Mouse (Mus musculus): ENCODE measurements at regions not wholly inside any gene's neighbourhood (a gene's known extent, or its start where the extent isn't known, plus 50 kb on each side); places are given as distances from the start of the nearest gene placed in this dataset.

DNA sequence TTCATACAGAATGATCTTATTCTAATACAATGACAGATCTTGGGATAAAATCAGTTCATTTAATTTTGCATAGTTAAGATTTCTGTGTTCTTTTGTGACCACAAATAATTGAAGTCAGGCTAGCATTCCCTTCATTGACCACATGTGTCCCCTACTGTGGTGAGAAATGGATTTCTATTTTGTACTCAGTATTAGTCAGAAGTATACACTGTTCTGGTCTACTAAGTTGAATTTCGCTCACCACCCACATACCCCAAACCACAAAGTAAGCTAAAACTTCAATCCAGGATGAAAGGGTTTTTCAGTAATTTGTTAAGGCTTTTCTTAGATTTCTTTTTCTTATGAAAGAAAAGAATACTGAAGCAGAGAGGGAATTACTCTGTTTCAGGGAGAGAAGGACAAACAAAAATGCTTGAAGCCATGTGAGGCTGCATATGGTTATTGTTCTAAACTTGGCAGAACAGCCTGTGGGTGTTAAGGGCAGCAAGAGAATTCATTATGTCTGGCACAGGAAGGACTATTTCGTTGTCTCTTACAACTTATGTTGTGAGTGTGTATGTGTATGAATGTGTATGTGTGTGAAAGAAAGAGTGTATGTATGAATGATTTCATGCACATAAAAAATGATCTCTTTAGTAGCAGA, 928.3 kb downstream of the Robo2 start:
- no peaks in the 10 kb centered on the region for H3K36me3 ChIP-seq (replicated peaks)
- H3K4me2 ChIP-seq = no peak overlapping the region
- H3K27me3 ChIP-seq = no peaks in the 10 kb centered on the region
- H3K4me3 ChIP-seq (replicated peaks) = no peak overlapping the region
- no peak for ATAC-seq (ENCODE audit: insufficient read depth)
- no peak overlapping the region for H3K27ac ChIP-seq (replicated peaks)
- no peaks in the 10 kb centered on the region for H3K4me1 ChIP-seq (replicated peaks)
- WGBS (ENCODE audit: insufficient replicate concordance) = 51% methylated on average over 2 of the region's 2 CpGs
- no peaks in the 10 kb centered on the region for H3K9me3 ChIP-seq (replicated peaks)
- no peak overlapping the region for H3K9ac ChIP-seq

- H3K9me3 ChIP-seq (replicated peaks) = no peaks in the 10 kb centered on the region
- WGBS (ENCODE audit: insufficient replicate concordance) = 48% methylated on average over 6 of the region's 6 CpGs
- no peaks in the 10 kb centered on the region for H3K27me3 ChIP-seq
- H3K4me2 ChIP-seq = no peak overlapping the region
- no peaks in the 10 kb centered on the region for H3K36me3 ChIP-seq (replicated peaks)
- no peak overlapping the region for H3K9ac ChIP-seq
- no peak overlapping the region for H3K4me3 ChIP-seq (replicated peaks)
- no peak for ATAC-seq (ENCODE audit: insufficient read depth)
- no peak overlapping the region for H3K27ac ChIP-seq (replicated peaks)
- H3K4me1 ChIP-seq (replicated peaks) = no peaks in the 10 kb centered on the region
Observed at GRCm38 (mm10) chr16:73482176-73482575, 929.4 kb downstream of the Robo2 start.

GRCm38 (mm10) chr16:73473502-73473901, 938.1 kb downstream of the Robo2 start:
- Histone ChIP-seq H3K4me2 (no peak overlapping the region), H3K4me3 (replicated peaks) (no peak overlapping the region), H3K27ac (replicated peaks) (no peak overlapping the region), H3K9ac (no peak overlapping the region), H3K27me3 (no peaks in the 10 kb centered on the region), H3K9me3 (replicated peaks) (no peaks in the 10 kb centered on the region), H3K4me1 (replicated peaks) (no peaks in the 10 kb centered on the region), H3K36me3 (replicated peaks) (no peaks in the 10 kb centered on the region)
- no peak for ATAC-seq (ENCODE audit: insufficient read depth)
- 44% methylated on average over 2 of the region's 2 CpGs for WGBS (ENCODE audit: insufficient replicate concordance)

- H3K4me1 ChIP-seq (replicated peaks) = no peaks in the 10 kb centered on the region
- no peak overlapping the region for H3K9ac ChIP-seq
- no peak for ATAC-seq (ENCODE audit: insufficient read depth)
- H3K9me3 ChIP-seq (replicated peaks) = no peaks in the 10 kb centered on the region
- H3K27ac ChIP-seq (replicated peaks) = no peak overlapping the region
- H3K4me3 ChIP-seq (replicated peaks) = no peak overlapping the region
- no peaks in the 10 kb centered on the region for H3K36me3 ChIP-seq (replicated peaks)
- no peak overlapping the region for H3K4me2 ChIP-seq
- 67% methylated on average over 5 of the region's 5 CpGs for WGBS (ENCODE audit: insufficient replicate concordance)
- no peaks in the 10 kb centered on the region for H3K27me3 ChIP-seq
Observed at GRCm38 (mm10) chr16:73471547-73471946, 940.1 kb downstream of the Robo2 start.

DNA sequence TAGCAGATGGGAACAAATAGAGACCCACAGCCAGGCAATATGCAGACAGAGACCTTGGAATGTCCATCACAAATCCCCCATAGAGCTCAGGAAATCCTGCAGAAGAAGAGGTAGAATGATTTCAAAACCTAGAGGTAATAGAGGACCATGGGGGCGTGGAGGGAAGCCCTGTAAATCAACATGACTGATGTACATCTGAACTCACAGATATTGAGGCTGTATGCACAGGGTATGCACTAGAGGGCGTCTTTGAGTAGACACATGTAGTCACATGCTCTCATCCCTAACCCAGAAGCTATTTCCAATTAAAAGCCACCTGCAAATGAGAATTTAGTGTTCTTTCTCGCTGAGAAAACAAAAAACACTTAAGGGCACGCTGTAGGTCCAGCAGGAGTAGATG, 941.1 kb downstream of the Robo2 start:
- WGBS (ENCODE audit: insufficient replicate concordance) = 38% methylated on average over 4 of the region's 4 CpGs
- no peaks in the 10 kb centered on the region for H3K36me3 ChIP-seq (replicated peaks)
- H3K4me2 ChIP-seq = no peak overlapping the region
- no peak overlapping the region for H3K9ac ChIP-seq
- no peaks in the 10 kb centered on the region for H3K9me3 ChIP-seq (replicated peaks)
- H3K27ac ChIP-seq (replicated peaks) = no peak overlapping the region
- ATAC-seq (ENCODE audit: insufficient read depth) = no peak
- H3K4me1 ChIP-seq (replicated peaks) = no peaks in the 10 kb centered on the region
- no peaks in the 10 kb centered on the region for H3K27me3 ChIP-seq
- H3K4me3 ChIP-seq (replicated peaks) = no peak overlapping the region

DNA sequence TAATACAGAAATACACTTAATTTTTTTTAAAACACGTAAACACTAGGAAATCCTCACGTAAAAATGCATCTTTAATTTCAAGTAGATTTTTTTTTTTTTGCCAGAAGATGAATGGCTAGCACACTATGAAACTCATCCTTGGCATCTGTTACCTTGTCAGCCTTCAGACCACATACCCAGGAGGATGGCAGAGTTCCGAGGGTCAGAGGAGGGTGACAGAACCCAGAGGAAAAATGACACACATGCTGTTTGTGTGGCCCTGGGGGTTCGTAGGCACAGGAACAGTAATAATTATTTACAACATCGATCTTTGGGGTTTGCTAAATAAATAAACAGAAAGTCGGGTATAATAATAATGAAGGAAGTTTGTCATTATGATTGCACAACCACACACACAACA, 945.3 kb downstream of the Robo2 start:
- no peaks in the 10 kb centered on the region for H3K27me3 ChIP-seq
- 69% methylated on average over 6 of the region's 6 CpGs for WGBS (ENCODE audit: insufficient replicate concordance)
- ATAC-seq (ENCODE audit: insufficient read depth) = no peak
- H3K36me3 ChIP-seq (replicated peaks) = no peaks in the 10 kb centered on the region
- no peak overlapping the region for H3K4me2 ChIP-seq
- no peaks in the 10 kb centered on the region for H3K4me1 ChIP-seq (replicated peaks)
- no peaks in the 10 kb centered on the region for H3K9me3 ChIP-seq (replicated peaks)
- no peak overlapping the region for H3K9ac ChIP-seq
- no peak overlapping the region for H3K27ac ChIP-seq (replicated peaks)
- no peak overlapping the region for H3K4me3 ChIP-seq (replicated peaks)

GRCm38 (mm10) chr16:73462516-73462915, 949.1 kb downstream of the Robo2 start:
- Histone ChIP-seq H3K9me3 (replicated peaks) (no peaks in the 10 kb centered on the region), H3K27me3 (no peaks in the 10 kb centered on the region), H3K4me3 (replicated peaks) (no peak overlapping the region), H3K4me1 (replicated peaks) (no peaks in the 10 kb centered on the region), H3K27ac (replicated peaks) (no peak overlapping the region), H3K36me3 (replicated peaks) (no peaks in the 10 kb centered on the region), H3K4me2 (no peak overlapping the region), H3K9ac (no peak overlapping the region)
- no peak for ATAC-seq (ENCODE audit: insufficient read depth)
- WGBS (ENCODE audit: insufficient replicate concordance) = 58% methylated on average over 4 of the region's 4 CpGs

DNA sequence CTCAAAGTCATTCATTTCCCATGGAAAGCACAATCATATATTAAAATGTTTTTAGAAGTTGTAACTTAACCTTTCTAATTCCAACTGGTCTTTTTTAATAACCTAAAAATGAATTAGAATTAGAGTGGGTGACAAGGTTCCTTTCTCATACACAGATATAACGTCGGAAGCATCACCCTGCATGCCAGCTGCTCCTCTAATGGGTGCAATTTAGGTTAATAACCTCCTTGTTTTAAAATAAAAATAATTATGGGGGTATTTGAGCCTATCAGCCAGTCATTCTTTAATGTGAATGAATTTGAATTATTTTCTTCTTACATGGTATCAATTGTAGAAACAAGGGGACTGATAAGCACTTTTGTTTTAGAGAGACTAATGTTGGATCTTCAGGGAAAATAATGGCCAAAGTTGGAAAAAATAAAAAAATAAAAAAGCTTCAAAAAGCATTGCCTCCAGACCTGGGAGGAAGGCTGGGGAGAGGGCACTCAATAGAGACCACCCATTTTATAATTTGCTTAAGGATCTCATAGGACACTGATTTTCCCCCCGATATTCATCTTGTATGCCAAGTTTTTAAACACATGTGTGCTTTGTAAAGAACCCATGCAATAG, 960.9 kb downstream of the Robo2 start:
- Histone ChIP-seq H3K4me1 (replicated peaks) (no peaks in the 10 kb centered on the region), H3K27me3 (no peaks in the 10 kb centered on the region), H3K4me2 (no peak overlapping the region), H3K27ac (replicated peaks) (no peak overlapping the region), H3K9ac (no peak overlapping the region), H3K4me3 (replicated peaks) (no peak overlapping the region), H3K9me3 (replicated peaks) (no peaks in the 10 kb centered on the region), H3K36me3 (replicated peaks) (no peaks in the 10 kb centered on the region)
- ATAC-seq (ENCODE audit: insufficient read depth) = no peak
- WGBS (ENCODE audit: insufficient replicate concordance) = 74% methylated on average over 3 of the region's 3 CpGs

DNA sequence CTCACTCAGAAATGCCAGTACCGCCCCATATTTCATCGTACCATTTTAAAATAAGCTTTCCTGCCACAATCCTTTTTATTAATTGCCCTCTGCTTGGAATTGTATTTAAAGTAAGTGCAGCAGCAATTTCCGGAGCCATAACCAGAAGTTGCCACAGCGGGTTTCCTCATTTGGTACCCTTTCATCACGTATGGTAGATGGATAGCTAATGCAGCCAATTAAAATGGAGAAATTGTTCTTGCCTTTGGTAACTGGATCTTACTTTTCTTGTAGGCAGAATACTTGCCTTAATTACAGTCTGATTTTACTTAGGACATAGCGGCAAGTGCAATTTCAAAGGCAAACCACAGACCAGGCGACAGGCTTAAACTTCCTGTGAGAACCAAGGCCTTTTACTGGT, 961.8 kb downstream of the Robo2 start:
- no peaks in the 10 kb centered on the region for H3K4me1 ChIP-seq (replicated peaks)
- H3K9me3 ChIP-seq (replicated peaks) = no peaks in the 10 kb centered on the region
- H3K36me3 ChIP-seq (replicated peaks) = no peaks in the 10 kb centered on the region
- no peak overlapping the region for H3K9ac ChIP-seq
- H3K4me3 ChIP-seq (replicated peaks) = no peak overlapping the region
- H3K27ac ChIP-seq (replicated peaks) = no peak overlapping the region
- 69% methylated on average over 7 of the region's 7 CpGs for WGBS (ENCODE audit: insufficient replicate concordance)
- no peaks in the 10 kb centered on the region for H3K27me3 ChIP-seq
- no peak overlapping the region for H3K4me2 ChIP-seq
- no peak for ATAC-seq (ENCODE audit: insufficient read depth)

GRCm38 (mm10) chr16:73435726-73436125, 975.9 kb downstream of the Robo2 start:
- no peaks in the 10 kb centered on the region for H3K36me3 ChIP-seq (replicated peaks)
- H3K27me3 ChIP-seq = no peaks in the 10 kb centered on the region
- no peak overlapping the region for H3K27ac ChIP-seq (replicated peaks)
- no peak overlapping the region for H3K9ac ChIP-seq
- 77% methylated on average over 3 of the region's 3 CpGs for WGBS (ENCODE audit: insufficient replicate concordance)
- no peak overlapping the region for H3K4me2 ChIP-seq
- ATAC-seq (ENCODE audit: insufficient read depth) = no peak
- H3K4me3 ChIP-seq (replicated peaks) = no peak overlapping the region
- no peaks in the 10 kb centered on the region for H3K9me3 ChIP-seq (replicated peaks)
- no peaks in the 10 kb centered on the region for H3K4me1 ChIP-seq (replicated peaks)

- Histone ChIP-seq H3K9ac (no peak overlapping the region), H3K4me2 (no peak overlapping the region), H3K4me1 (replicated peaks) (no peaks in the 10 kb centered on the region), H3K27ac (replicated peaks) (no peak overlapping the region), H3K9me3 (replicated peaks) (no peaks in the 10 kb centered on the region), H3K36me3 (replicated peaks) (no peaks in the 10 kb centered on the region), H3K4me3 (replicated peaks) (no peak overlapping the region), H3K27me3 (no peaks in the 10 kb centered on the region)
- ATAC-seq (ENCODE audit: insufficient read depth) = no peak
- WGBS (ENCODE audit: insufficient replicate concordance) = 56% methylated on average over 5 of the region's 5 CpGs
Observed at GRCm38 (mm10) chr16:73424851-73425250, 986.8 kb downstream of the Robo2 start.

DNA sequence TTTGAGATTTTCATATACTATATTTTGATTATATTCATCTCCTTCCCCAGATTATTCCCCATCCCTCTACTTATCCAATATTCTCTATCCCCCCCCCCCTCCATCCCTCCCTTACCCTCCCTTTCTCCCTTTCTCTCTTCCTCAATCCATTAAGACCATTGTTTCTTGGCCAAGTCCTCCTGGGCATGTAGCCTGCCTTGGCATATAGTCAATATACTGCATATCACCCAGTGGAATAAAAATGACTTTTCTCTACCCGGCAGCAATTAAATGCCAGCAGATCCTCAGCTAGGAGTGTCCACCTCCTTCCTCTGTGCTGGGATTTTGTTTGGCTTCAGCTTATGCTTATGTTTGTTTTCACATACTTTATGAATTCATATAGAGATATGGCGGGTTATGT, 987.3 kb downstream of the Robo2 start:
- Histone ChIP-seq H3K9me3 (replicated peaks) (no peaks in the 10 kb centered on the region), H3K4me1 (replicated peaks) (no peaks in the 10 kb centered on the region), H3K27ac (replicated peaks) (no peak overlapping the region), H3K9ac (no peak overlapping the region), H3K36me3 (replicated peaks) (no peaks in the 10 kb centered on the region), H3K27me3 (no peaks in the 10 kb centered on the region), H3K4me3 (replicated peaks) (no peak overlapping the region), H3K4me2 (no peak overlapping the region)
- 60% methylated on average over 2 of the region's 2 CpGs for WGBS (ENCODE audit: insufficient replicate concordance)
- ATAC-seq (ENCODE audit: insufficient read depth) = no peak

All from liver, embryonic 15.5 days (tissue).